In the genomic region with DNA sequence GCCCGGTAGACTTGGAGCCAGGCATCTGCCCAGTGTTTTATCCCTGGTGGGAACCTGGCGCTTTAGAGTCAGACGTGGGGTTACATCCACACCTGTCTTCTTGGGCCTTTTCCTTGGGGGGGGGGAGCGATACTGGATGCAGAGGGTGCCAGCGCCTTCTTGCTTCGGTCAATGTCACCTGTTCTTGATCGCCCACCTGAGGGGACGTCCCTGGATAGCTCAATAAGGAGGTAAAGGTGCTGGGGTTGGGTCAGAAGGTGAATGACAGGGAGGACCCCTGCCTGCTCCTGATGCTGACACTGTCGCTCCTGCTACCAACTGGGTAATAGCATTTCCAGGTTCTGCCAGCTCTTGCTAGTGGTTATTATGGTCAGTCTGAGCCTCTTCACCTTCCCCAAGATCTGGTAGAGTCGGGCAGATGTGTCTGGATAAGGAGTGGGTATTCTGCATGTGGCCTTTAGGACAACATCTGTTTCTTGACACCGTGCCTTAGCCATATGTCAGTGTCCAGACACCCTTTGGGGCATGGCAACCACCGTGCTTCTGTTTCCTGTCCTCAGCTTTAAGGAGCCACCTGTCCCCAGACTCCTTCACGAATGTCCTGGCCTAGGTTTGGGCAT, we compare ENCODE assay signal across 10 mouse cellular contexts. TPM values are rescaled to one million over a fixed set of nuclear protein-coding genes. Genes with fewer than 3 reads are reported as not detected.
DNase-seq lines count a peak whose midpoint lies in the region; ATAC-seq and TF ChIP-seq lines count a peak whose summit lies in the region.
"Had no signal": no experiment of that assay in that cellular context is flagged by ENCODE, and none has a peak within 500 bp of the region (broad histone marks: within the 10 kb centered on the region; RNA-seq: fewer than 3 reads in every experiment).

No protein-coding gene starts in this region.

- H3K9ac ChIP-seq in kidney, postnatal 0 days (ENCODE audit: low read depth, low read length), result no peak overlapping the region
- peak overlapping the region; percentile 71 for H3K9ac ChIP-seq in embryonic facial prominence, embryonic 14.5 days (ENCODE audit: low read depth, low read length)
- no peak overlapping the region for H3K9ac ChIP-seq in intestine, embryonic 16.5 days (ENCODE audit: low read depth, low read length)
- peak overlapping the region; percentile 90 for H3K9ac ChIP-seq in neural tube, embryonic 13.5 days

- H3K27me3 ChIP-seq in kidney, postnatal 0 days (ENCODE audit: insufficient read depth, low read length), result peaks cover 50% of the 10 kb centered on the region
- peaks cover 63% of the 10 kb centered on the region for H3K27me3 ChIP-seq in embryonic facial prominence, embryonic 14.5 days (replicated peaks; ENCODE audit: control insufficient read depth, insufficient read depth, low read length)
- H3K27me3 ChIP-seq in intestine, embryonic 16.5 days (replicated peaks; ENCODE audit: control insufficient read depth, insufficient read depth, low read length), result peaks cover 66% of the 10 kb centered on the region
- H3K27me3 ChIP-seq in neural tube, embryonic 13.5 days, result peaks cover 57% of the 10 kb centered on the region

- H3K27ac ChIP-seq in kidney, postnatal 0 days, result no peak overlapping the region
- no peak overlapping the region for H3K27ac ChIP-seq in embryonic facial prominence, embryonic 14.5 days (replicated peaks; ENCODE audit: low read depth, low read length)
- H3K27ac ChIP-seq in intestine, embryonic 16.5 days (ENCODE audit: low read length), result no peak overlapping the region
- peak overlapping the region; percentile 87; the same call in 1 of the 2 replicates for H3K27ac ChIP-seq in neural tube, embryonic 13.5 days (replicated peaks)

- ATAC-seq in kidney, postnatal 0 days (replicated peaks; ENCODE audit: low FRiP score, low read depth), result no peak
- ATAC-seq in embryonic facial prominence, embryonic 14.5 days (ENCODE audit: low read depth), result no peak
- ATAC-seq in intestine, embryonic 16.5 days, result no peak
- no peak for ATAC-seq in neural tube, embryonic 13.5 days (ENCODE audit: low read depth)
- ATAC-seq: Patski had no signal

- H3K4me2 ChIP-seq in kidney, postnatal 0 days (ENCODE audit: low read length), result peak overlapping the region; percentile 100
- peak overlapping the region; percentile 100 for H3K4me2 ChIP-seq in embryonic facial prominence, embryonic 14.5 days (ENCODE audit: low read depth, low read length)
- H3K4me2 ChIP-seq in intestine, embryonic 16.5 days (ENCODE audit: low read depth, low read length), result peak overlapping the region; percentile 99
- H3K4me2 ChIP-seq in neural tube, embryonic 13.5 days, result peak overlapping the region; percentile 75

- no peak for TF ChIP-seq CTCF in kidney, postnatal 0 days (IDR thresholded peaks at IDR 0.05; ENCODE audit: low read depth)

- peak overlapping the region; percentile 59 for H3K4me3 ChIP-seq in kidney, postnatal 0 days (replicated peaks; ENCODE audit: low read depth, low read length)
- peak overlapping the region; percentile 68 for H3K4me3 ChIP-seq in embryonic facial prominence, embryonic 14.5 days (ENCODE audit: low read depth, low read length)
- peak overlapping the region; percentile 65 for H3K4me3 ChIP-seq in intestine, embryonic 16.5 days (ENCODE audit: low read length)
- H3K4me3 ChIP-seq in neural tube, embryonic 13.5 days, result peak overlapping the region; percentile 90

- WGBS in kidney, postnatal 0 days, result 16% methylated on average over 13 of the region's 13 CpGs
- WGBS in embryonic facial prominence, embryonic 14.5 days, result 14% methylated on average over 13 of the region's 13 CpGs
- 16% methylated on average over 13 of the region's 13 CpGs for WGBS in intestine, embryonic 16.5 days
- 11% methylated on average over 13 of the region's 13 CpGs for WGBS in neural tube, embryonic 13.5 days

- H3K9me3 ChIP-seq in kidney, postnatal 0 days (replicated peaks; ENCODE audit: low read length), result no peaks in the 10 kb centered on the region
- no peaks in the 10 kb centered on the region for H3K9me3 ChIP-seq in embryonic facial prominence, embryonic 14.5 days (ENCODE audit: control insufficient read depth, low read length)
- H3K9me3 ChIP-seq in intestine, embryonic 16.5 days (ENCODE audit: control insufficient read depth, low read length), result no peaks in the 10 kb centered on the region
- H3K9me3 ChIP-seq in neural tube, embryonic 13.5 days, result no peaks in the 10 kb centered on the region

- no peak for DNase-seq in kidney, postnatal 0 days (ENCODE audit: low spot score)
- DNase-seq in kidney, adult 8-10 months, result no peak
- DNase-seq in embryonic facial prominence, embryonic 14.5 days (ENCODE audit: low spot score), result no peak
- DNase-seq in spleen, postnatal 10 days (ENCODE audit: low spot score in 2 of 2), result no peak
- no peak for DNase-seq in left cerebral cortex, adult 8-10 months (ENCODE audit: low spot score in 2 of 2)
- no peak for DNase-seq in adrenal gland, adult 8-10 months
- DNase-seq: heart, postnatal 36 days had no signal

- peaks cover 6% of the 10 kb centered on the region; the same call in 1 of the 2 replicates for H3K4me1 ChIP-seq in kidney, postnatal 0 days (replicated peaks; ENCODE audit: insufficient read depth, low read length)
- H3K4me1 ChIP-seq in embryonic facial prominence, embryonic 14.5 days (ENCODE audit: control insufficient read depth, insufficient read depth, low read length), result peaks cover 5% of the 10 kb centered on the region
- H3K4me1 ChIP-seq in intestine, embryonic 16.5 days (ENCODE audit: control insufficient read depth, insufficient read depth, low read length), result 0 out of 2 replicates have a peak, but pooled peaks cover 6% of the 10 kb centered on the region
- H3K4me1 ChIP-seq in neural tube, embryonic 13.5 days (replicated peaks), result peaks cover 52% of the 10 kb centered on the region

- H3K36me3 ChIP-seq in kidney, postnatal 0 days (ENCODE audit: insufficient read depth, low read length), result no peaks in the 10 kb centered on the region
- no peaks in the 10 kb centered on the region for H3K36me3 ChIP-seq in embryonic facial prominence, embryonic 14.5 days (ENCODE audit: control insufficient read depth, insufficient read depth, low read length)
- H3K36me3 ChIP-seq in intestine, embryonic 16.5 days (ENCODE audit: control insufficient read depth, insufficient read depth, low read length), result no peaks in the 10 kb centered on the region
- H3K36me3 ChIP-seq in neural tube, embryonic 13.5 days, result no peaks in the 10 kb centered on the region

RNA-seq across cellular contexts. Expression of a gene that starts 1.4 kb away (rescaled TPM):
- polyA plus RNA-seq in kidney, postnatal 0 days (2015; fragmentation: Nextera tagmentation; extraction: Ambion mirVana), result 0.64 TPM in 2 replicates
- polyA plus RNA-seq in embryonic facial prominence, embryonic 14.5 days (2014; fragmentation: Nextera tagmentation; extraction: Ambion mirVana), result 0.88 and 0.93 TPM in 2 replicates
- 0.50 and 0.77 TPM in 2 replicates for polyA plus RNA-seq in intestine, embryonic 16.5 days (2015; fragmentation: Nextera tagmentation; extraction: Ambion mirVana)
- 8.1 and 8.6 TPM in 2 replicates for polyA plus RNA-seq in neural tube, embryonic 13.5 days (2015; fragmentation: Nextera tagmentation; extraction: Ambion mirVana)
- 10 to 100 TPM; 37.3 to 49.0 (median 44.8) TPM for total RNA-seq in left cerebral cortex, adult 8-10 months (2022)
- total RNA-seq in adrenal gland, adult 8-10 months (2022), result 10 to 100 TPM in 2 of 4 experiments, 1 to 10 TPM in 2; 9.1 to 17.3 (median 11.7) TPM

Comparison
In these comparisons a context has a peak if more than half of its experiments do, and no peak if none do; other contexts are left out.
1. H3K9ac ChIP-seq: peak in embryonic facial prominence, embryonic 14.5 days (single experiment) and neural tube, embryonic 13.5 days (single experiment); none in kidney, postnatal 0 days (single experiment) and intestine, embryonic 16.5 days (single experiment).
2. Peak in every context shown above with its lines, with median percentiles within 50 percentile points of each other: H3K4me2 ChIP-seq and H3K4me3 ChIP-seq.